Mouse (Mus musculus) kidney, adult 11 months (tissue): ENCODE measurements around the gene Cux2.
A peak's percentile ranks its signal among the peaks of the same experiment; 100 is the strongest.

Source experiments
- DNase-seq: peaks from one replicate; pipeline ENCODE4 v3.0.0; 2022

Gene Cux2

GRCm38 (mm10) chr5:121909226-121909985 lies 140.5 kb downstream of the Cux2 start:
- no peak for DNase-seq

DNA sequence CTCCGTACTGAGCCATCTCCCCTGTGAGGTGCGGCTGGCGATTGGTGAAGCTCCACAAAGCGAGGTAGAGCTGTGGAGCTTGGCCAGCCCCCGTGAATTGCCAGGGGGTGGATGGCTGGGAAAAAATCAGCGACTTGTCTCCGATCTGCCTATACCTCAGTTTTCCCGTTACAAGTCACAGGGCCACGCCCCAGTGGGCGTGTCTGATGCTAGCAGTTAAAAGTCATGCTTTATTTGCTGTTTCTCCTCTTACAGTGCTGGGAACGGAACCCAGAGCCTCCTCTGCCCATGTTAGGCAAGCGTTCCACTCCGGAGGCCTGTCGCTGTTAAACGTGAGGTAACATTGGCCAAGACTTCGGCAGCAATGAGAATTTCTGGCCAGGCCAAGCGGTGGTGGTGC lies 144.2 kb downstream of the Cux2 start:
- no peak for DNase-seq

DNA sequence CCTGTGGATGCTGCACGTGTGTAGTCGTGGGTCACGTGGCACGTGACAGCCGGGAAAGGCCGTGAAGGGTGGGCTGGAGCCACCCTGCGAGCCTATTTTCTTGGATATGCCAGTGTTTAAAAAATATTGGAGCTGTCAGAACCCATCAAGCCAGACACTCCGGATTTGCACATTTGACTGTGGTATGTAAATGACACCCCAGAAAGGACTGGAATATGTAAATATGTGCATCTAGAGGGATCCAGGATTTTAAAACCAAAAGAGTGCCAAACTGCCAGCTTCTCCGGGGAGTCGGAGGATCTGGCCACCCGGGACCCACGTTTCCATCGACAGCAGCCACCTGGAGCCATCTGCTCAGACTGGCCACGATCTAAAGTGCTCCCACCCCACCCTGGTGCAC lies 145.1 kb downstream of the Cux2 start:
- no peak for DNase-seq

DNA sequence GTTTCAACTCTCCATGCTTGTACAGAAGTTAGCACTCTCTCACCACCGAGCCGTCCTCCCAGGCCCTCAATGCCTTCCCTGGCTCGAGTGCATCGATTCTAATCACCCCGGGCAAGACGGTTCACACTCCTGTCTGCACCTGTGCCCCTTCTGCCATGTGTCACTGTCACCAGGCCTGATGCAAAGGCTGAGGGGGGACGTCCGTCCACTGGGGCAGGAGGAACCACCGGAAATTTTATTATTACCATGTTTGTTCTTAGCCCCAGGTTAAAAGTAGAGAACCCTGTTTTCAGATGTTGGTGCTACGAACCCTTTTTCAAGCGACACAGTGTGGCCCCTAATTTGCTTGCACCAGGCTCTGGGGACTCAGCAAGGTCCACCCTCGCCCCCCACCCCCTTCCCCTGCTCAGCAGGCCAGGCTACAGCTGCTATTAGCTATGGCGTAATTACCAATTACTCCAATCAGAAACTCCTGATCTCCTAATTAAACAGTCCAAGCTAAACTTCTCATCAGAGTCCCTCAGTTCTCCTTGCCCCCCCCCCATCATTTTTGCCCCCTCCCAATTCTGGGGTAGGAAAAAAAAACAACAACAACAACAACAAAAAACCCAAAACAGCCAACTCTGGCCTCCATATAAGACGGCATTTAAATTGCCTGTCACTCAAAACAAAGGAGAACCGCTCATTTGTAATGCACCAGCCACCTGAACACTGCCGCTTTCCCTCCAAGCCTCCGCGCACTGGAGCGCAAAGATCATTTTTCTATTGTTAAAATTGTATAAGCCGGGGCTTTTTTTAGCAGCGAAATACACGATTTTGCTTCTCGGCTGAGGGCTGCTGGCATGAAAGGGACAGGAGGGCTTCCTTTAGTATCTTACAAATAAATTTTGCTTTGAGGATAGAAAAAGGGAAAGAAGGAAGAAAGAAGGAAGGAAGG lies 146.8 kb downstream of the Cux2 start:
- no peak for DNase-seq

GRCm38 (mm10) chr5:121895117-121895756 lies 154.7 kb downstream of the Cux2 start:
- no peak for DNase-seq

DNA sequence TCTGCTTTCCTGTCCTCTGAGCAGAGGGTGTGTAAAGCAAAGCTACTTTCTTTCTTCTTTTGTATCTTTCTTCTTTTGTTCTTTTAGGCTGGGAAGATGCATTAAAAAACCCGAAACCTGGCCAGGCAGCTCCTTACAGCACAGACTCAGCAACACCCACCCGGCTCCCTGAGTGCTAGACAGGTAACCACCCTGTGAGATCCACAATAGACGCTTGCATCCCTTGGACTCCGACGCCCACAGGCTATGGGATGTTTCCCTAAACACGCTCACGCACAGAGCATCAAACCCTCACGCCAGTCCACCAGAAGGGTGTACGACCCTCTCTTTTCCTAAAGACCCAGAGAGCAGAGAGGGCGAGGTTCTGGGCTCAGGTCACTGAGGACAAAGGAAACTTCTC lies 155.3 kb downstream of the Cux2 start:
- no peak for DNase-seq

DNA sequence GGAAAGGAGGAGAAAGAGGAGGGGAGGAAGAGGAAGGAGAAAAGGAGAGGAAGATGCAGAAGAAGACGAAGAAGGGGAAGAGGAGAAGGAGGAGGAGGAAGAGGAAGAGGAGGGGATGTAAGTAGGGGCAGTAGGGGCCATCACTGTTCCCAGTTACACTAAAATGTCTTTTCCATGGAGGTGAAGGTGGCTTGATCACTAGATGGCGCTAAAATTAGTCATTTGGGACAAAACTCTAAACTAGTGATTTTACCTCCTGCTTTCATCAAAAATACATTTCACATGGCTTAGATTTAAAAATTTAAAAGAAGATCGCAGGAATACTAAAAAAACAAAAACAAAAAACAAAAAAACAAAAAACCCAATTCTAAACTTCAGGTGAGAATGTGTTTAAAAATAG lies 156.3 kb downstream of the Cux2 start:
- no peak for DNase-seq

DNA sequence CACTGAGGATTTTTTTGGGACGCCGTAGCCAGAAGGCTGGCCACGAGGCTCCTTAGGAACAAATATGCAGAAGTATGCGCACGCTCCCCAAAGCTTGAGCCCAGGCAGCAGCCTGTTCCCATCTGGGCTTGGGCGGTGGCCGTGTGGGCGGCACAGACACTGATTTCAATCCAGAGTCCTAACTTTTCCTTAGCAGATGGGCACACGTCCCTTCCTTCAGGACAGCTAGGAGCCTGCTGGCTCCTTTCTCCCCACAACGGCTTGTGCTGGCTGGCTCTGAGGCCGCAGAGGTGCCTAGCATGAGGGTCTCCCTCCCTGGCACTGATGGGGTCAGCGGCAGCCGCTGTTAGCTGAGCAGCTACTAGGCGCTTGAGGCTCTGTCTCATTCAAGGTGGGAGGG lies 157.6 kb downstream of the Cux2 start:
- no peak for DNase-seq

DNA sequence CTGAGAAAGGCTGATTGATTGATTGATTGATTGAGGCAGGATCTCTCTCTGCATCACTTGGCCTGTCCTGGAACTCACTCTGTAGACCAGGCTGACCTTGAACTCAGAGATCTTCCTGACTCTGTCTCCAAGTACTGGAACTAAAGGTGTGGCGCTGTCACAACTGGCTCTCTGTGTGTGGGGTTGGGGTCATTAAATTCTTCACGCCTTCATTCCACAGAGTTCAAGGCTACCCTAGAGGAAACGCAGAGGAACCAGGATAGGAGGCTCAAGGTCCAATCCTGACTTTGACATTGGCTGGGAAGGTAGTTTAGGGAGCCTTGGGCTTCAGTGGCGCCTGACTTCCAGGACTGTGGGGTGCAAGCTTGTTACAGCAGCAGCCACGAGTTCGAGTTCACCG lies 159.0 kb downstream of the Cux2 start:
- DNase-seq = no peak

- no peak for DNase-seq
These were observed 160.0 kb downstream of the Cux2 start for GRCm38 (mm10) chr5:121889819-121890362.

GRCm38 (mm10) chr5:121889375-121889774 lies 160.5 kb downstream of the Cux2 start:
- no peak for DNase-seq

- DNase-seq = no peak
These were observed 166.5 kb downstream of the Cux2 start for GRCm38 (mm10) chr5:121883356-121883755.

DNA sequence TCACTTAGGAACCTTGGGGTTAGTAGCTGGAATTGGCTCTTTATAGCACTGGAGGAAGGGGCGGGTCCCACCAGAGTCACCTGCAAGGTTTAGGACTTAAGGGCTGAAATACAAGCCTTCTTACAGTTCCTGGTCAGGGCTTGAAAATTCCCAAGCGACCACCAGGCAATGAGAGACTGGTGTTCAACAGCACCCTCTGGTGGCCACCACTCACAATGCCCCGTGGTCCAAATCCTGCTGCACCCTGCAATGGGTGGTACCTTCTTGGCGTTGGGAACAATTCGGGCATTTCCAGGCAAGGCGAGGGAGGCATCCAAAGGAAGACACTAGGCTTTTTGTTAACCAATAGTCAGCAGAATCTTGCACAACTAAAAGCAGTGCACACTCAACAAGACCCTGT lies 170.7 kb downstream of the Cux2 start:
- no peak for DNase-seq

- DNase-seq = no peak
These were observed 171.2 kb downstream of the Cux2 start for GRCm38 (mm10) chr5:121878703-121879102.

- no peak for DNase-seq
These were observed 173.0 kb downstream of the Cux2 start for GRCm38 (mm10) chr5:121876901-121877300.

DNA sequence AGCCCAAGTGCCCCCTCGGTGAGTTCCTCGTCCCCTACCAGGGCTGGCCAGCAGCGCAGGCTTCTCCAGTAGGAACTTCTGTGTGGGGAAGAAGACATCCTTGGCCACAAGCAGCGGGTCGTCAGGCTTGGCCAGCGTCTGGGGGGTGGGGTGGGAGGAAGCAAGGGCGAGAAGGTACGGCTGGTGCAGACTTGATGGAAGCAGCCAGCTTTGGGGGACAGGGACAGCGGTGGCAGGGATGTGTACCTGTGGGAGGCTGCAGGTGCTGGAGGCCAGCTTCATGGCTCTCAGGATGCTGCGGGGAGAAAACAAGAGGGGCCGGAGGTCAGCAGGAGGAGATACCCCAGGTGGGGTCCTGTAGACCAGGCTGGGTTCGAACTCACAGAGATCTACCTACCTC lies 174.9 kb downstream of the Cux2 start:
- no peak for DNase-seq

- DNase-seq = peak; percentile 49
These were observed 177.7 kb downstream of the Cux2 start for GRCm38 (mm10) chr5:121872158-121872557.

- DNase-seq = no peak
These were observed 178.3 kb downstream of the Cux2 start for GRCm38 (mm10) chr5:121871515-121872030.

GRCm38 (mm10) chr5:121870832-121871231 lies 179.1 kb downstream of the Cux2 start:
- DNase-seq = no peak

DNA sequence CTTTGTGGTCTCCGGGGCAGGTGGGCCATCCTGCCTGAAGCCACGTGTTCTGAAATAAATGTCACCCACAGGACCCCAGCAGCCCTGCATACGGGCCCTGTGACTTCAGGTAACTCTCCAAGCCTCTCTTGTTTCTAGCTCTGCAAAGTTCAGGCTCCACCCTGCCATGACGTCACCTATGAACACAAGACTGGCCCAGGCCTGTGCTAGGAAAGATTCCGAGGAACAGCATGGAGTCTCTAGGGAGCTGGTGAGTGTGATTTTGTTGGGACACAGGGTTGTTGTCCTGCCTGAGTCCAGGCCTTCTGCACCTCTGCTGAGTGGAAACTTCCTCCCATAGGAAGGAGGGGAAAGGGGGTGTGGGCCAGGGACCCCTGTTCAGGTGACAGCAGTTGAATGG lies 181.9 kb downstream of the Cux2 start:
- no peak for DNase-seq

GRCm38 (mm10) chr5:121864330-121864729 lies 185.6 kb downstream of the Cux2 start:
- DNase-seq = no peak

DNA sequence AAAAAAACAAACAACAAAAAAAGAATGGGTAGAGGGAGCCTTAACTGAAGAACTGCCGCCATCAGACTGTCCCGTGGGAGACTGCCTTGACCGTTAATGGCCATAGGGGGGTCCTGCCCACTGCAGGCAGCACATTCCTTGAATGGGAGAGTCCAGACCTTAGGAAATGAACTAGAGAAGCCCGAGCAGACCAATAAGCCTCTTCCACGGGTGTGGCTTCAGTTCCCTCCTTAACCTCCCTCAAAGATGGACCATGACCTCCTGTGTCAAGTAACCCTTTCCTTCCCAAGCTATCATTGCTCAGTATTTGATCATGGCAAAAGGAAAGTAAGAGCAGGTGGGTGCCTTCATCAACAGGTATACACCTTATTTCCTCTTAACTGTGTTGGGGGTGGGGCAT lies 187.9 kb downstream of the Cux2 start:
- DNase-seq = no peak

DNA sequence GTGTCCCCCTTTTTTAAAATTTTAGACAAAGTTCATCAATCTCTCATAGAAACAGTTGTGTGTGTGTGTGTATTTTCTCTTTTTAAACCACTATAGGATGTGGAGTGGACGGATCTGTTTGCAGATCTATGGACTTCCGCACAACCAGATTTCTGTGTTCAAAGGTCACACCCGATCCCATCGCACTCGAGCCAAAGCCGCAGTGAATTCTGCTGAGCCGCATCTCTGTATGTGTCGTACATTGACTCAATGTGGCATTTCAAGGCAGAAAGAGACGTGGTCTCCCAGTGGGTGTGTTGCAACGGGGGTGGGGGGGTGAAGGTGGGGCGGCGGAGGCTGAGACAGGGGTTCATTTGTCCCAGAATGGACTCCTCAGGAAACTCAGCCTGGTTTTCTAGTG lies 191.5 kb downstream of the Cux2 start:
- DNase-seq = no peak
